In the genomic region with DNA sequence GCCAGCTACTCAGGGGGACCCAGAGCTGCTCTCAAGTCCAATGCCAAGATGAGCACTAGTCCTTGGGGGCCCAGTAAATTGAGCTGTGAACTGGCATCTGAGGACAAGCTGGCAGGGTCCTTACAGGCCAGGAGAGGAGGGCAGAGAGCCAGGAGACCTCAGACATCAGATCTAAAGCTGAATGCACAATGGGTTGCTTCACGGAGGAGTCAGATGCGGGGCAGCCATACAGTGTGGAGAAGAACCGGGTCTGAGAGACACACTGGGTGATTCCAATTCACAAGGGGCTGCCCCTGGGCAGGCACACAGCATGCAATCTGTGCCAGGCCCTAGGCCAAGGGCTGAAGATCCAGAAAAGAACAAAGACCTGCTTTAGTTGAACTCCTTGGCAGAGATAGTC, we compare ENCODE assay signal across 11 mouse cellular contexts. TPM values are rescaled to one million over a fixed set of nuclear protein-coding genes. Genes with fewer than 3 reads are reported as not detected.
DNase-seq lines count a peak whose midpoint lies in the region; ATAC-seq and TF ChIP-seq lines count a peak whose summit lies in the region.
"Had no signal": no experiment of that assay in that cellular context is flagged by ENCODE, and none has a peak within 500 bp of the region (broad histone marks: within the 10 kb centered on the region; RNA-seq: fewer than 3 reads in every experiment).

No protein-coding gene starts in this region.

- no peak for TF ChIP-seq CTCF in layer of hippocampus, adult 2 months (conservative IDR thresholded peaks at IDR 0.05)
- TF ChIP-seq CTCF in brain, embryonic 14.5 days (IDR thresholded peaks at IDR 0.05; ENCODE audit: borderline replicate concordance, extremely low read depth, insufficient read depth, insufficient read length), result no peak

- H3K4me2 ChIP-seq in forebrain, embryonic 13.5 days, result no peak overlapping the region
- H3K4me2 ChIP-seq in forebrain, embryonic 11.5 days (ENCODE audit: low read depth, low read length, severe bottlenecking), result no peak overlapping the region
- no peak overlapping the region for H3K4me2 ChIP-seq in limb, embryonic 14.5 days (replicated peaks; ENCODE audit: low read depth, low read length, severe bottlenecking)

- TF ChIP-seq POLR2A in brain, embryonic 14.5 days (IDR thresholded peaks at IDR 0.05; ENCODE audit: borderline replicate concordance, extremely low read depth, insufficient read depth, insufficient read length, poor library complexity, severe bottlenecking), result no peak
- TF ChIP-seq POLR2A in limb, embryonic 14.5 days (IDR thresholded peaks at IDR 0.05; ENCODE audit: borderline replicate concordance, extremely low read depth, insufficient read depth, insufficient read length), result no peak

- DNase-seq in forebrain, embryonic 11.5 days (ENCODE audit: low spot score), result no peak
- DNase-seq in layer of hippocampus, adult 2 months (ENCODE audit: low spot score in 2 of 2), result no peak
- DNase-seq in layer of hippocampus, postnatal 25 days (ENCODE audit: extremely low spot score in 1 of 2, low spot score in 1 of 2), result no peak
- peak; percentile 76 for DNase-seq in brain, embryonic 14.5 days (ENCODE audit: low read depth)
- no peak for DNase-seq in limb, embryonic 14.5 days (ENCODE audit: low spot score)
- no peak for DNase-seq in adrenal gland, postnatal 4 days (ENCODE audit: low spot score in 2 of 2)
- DNase-seq in embryo, embryonic 9.5 days (ENCODE audit: extremely low spot score), result no peak
- DNase-seq: B cell, adult 2 months; liver had no signal

- 74% methylated on average over 3 of the region's 3 CpGs for WGBS in forebrain, embryonic 13.5 days
- 84% methylated on average over 3 of the region's 3 CpGs for WGBS in forebrain, embryonic 11.5 days
- 89% methylated on average over 3 of the region's 3 CpGs for WGBS in limb, embryonic 14.5 days

- no peak overlapping the region for H3K4me3 ChIP-seq in forebrain, embryonic 13.5 days
- no peak overlapping the region for H3K4me3 ChIP-seq in forebrain, embryonic 11.5 days (ENCODE audit: low read depth, low read length)
- no peak overlapping the region for H3K4me3 ChIP-seq in layer of hippocampus, adult 2 months
- no peak overlapping the region for H3K4me3 ChIP-seq in limb, embryonic 14.5 days (replicated peaks; ENCODE audit: low read length)
- H3K4me3 ChIP-seq: megakaryocyte, embryonic 14.5 days had no signal

- H3K36me3 ChIP-seq in forebrain, embryonic 13.5 days (ENCODE audit: poor library complexity, severe bottlenecking), result peaks cover 12% of the 10 kb centered on the region
- H3K36me3 ChIP-seq in forebrain, embryonic 11.5 days (ENCODE audit: control insufficient read depth, insufficient read depth, low read length), result no peaks in the 10 kb centered on the region
- peaks cover 88% of the 10 kb centered on the region for H3K36me3 ChIP-seq in limb, embryonic 14.5 days (ENCODE audit: control insufficient read depth, insufficient read depth, low read length)

- H3K9ac ChIP-seq in forebrain, embryonic 13.5 days, result no peak overlapping the region
- H3K9ac ChIP-seq in forebrain, embryonic 11.5 days (ENCODE audit: low read length), result no peak overlapping the region
- no peak overlapping the region for H3K9ac ChIP-seq in limb, embryonic 14.5 days (ENCODE audit: low read depth, low read length, severe bottlenecking)

- H3K4me1 ChIP-seq in forebrain, embryonic 13.5 days, result peaks cover 13% of the 10 kb centered on the region
- no peaks in the 10 kb centered on the region for H3K4me1 ChIP-seq in forebrain, embryonic 11.5 days (replicated peaks; ENCODE audit: control insufficient read depth, insufficient read depth, low read length)
- H3K4me1 ChIP-seq in limb, embryonic 14.5 days (ENCODE audit: control insufficient read depth, insufficient read depth, low read length), result peaks cover 8% of the 10 kb centered on the region; the same call in 1 of the 2 replicates

- ATAC-seq in forebrain, embryonic 13.5 days, result peak; percentile 48; the same call in 1 of the 2 replicates
- no peak for ATAC-seq in forebrain, embryonic 11.5 days (replicated peaks; ENCODE audit: low FRiP score)
- ATAC-seq in limb, embryonic 14.5 days (ENCODE audit: low FRiP score, low read depth), result no peak

- no peaks in the 10 kb centered on the region for H3K9me3 ChIP-seq in forebrain, embryonic 13.5 days (replicated peaks)
- H3K9me3 ChIP-seq in forebrain, embryonic 11.5 days (ENCODE audit: control insufficient read depth, low read length), result no peaks in the 10 kb centered on the region
- no peaks in the 10 kb centered on the region for H3K9me3 ChIP-seq in limb, embryonic 14.5 days (ENCODE audit: control insufficient read depth, low read length)
- H3K9me3 ChIP-seq: megakaryocyte, embryonic 14.5 days had no signal

- no peaks in the 10 kb centered on the region for H3K27me3 ChIP-seq in forebrain, embryonic 13.5 days
- no peaks in the 10 kb centered on the region for H3K27me3 ChIP-seq in forebrain, embryonic 11.5 days (ENCODE audit: control insufficient read depth, insufficient read depth, low read length)
- no peaks in the 10 kb centered on the region for H3K27me3 ChIP-seq in limb, embryonic 14.5 days (ENCODE audit: control insufficient read depth, insufficient read depth, low read length)

- peak overlapping the region; percentile 62 for H3K27ac ChIP-seq in forebrain, embryonic 13.5 days
- no peak overlapping the region for H3K27ac ChIP-seq in forebrain, embryonic 11.5 days (ENCODE audit: low read depth, low read length)
- peak overlapping the region; percentile 90 for H3K27ac ChIP-seq in layer of hippocampus, adult 2 months
- 0 out of 2 replicates have a peak overlapping the region, but pooled peaks have one; percentile 41 for H3K27ac ChIP-seq in limb, embryonic 14.5 days (replicated peaks; ENCODE audit: low read depth, low read length)

RNA-seq across cellular contexts. Expression of a gene that starts 18.0 kb away (rescaled TPM):
- 28.2 and 29.6 TPM in 2 replicates for polyA plus RNA-seq in forebrain, embryonic 13.5 days (2015; fragmentation: Nextera tagmentation; extraction: Ambion mirVana)
- polyA plus RNA-seq in forebrain, embryonic 11.5 days (2014; fragmentation: Nextera tagmentation; extraction: Ambion mirVana), result 59.6 and 66.7 TPM in 2 replicates
- 100 to 1,000 TPM; 100 to 103 TPM for total RNA-seq in layer of hippocampus, adult 2 months (2021)
- 10 to 100 TPM; 95.7 to 97.1 TPM for total RNA-seq in layer of hippocampus, postnatal 25 days (2021)
- polyA plus RNA-seq in brain, embryonic 14.5 days (2012; rRNA removed), result 33.2 and 47.6 TPM in 2 replicates
- polyA plus RNA-seq in limb, embryonic 14.5 days (2012; rRNA removed), result 272 and 281 TPM in 2 replicates
- polyA plus RNA-seq in limb, embryonic 14.5 days (2014; fragmentation: Nextera tagmentation; extraction: Ambion mirVana), result 390 and 395 TPM in 2 replicates
- 100 to 1,000 TPM; 169 to 172 TPM for total RNA-seq in adrenal gland, postnatal 4 days (2021)

RNA-seq across cellular contexts. Expression of a gene that starts 52.5 kb away (rescaled TPM):
- 10.4 and 10.8 TPM in 2 replicates for polyA plus RNA-seq in forebrain, embryonic 13.5 days (2015; fragmentation: Nextera tagmentation; extraction: Ambion mirVana)
- 9.4 and 10.3 TPM in 2 replicates for polyA plus RNA-seq in forebrain, embryonic 11.5 days (2014; fragmentation: Nextera tagmentation; extraction: Ambion mirVana)
- total RNA-seq in layer of hippocampus, adult 2 months (2021), result 10 to 100 TPM; 33.0 to 33.1 TPM
- 10 to 100 TPM; 33.1 to 38.0 TPM for total RNA-seq in layer of hippocampus, postnatal 25 days (2021)
- 13.3 and 16.0 TPM in 2 replicates for polyA plus RNA-seq in brain, embryonic 14.5 days (2012; rRNA removed)
- polyA plus RNA-seq in limb, embryonic 14.5 days (2012; rRNA removed), result 21.6 and 24.8 TPM in 2 replicates
- polyA plus RNA-seq in limb, embryonic 14.5 days (2014; fragmentation: Nextera tagmentation; extraction: Ambion mirVana), result 20.0 and 20.6 TPM in 2 replicates
- total RNA-seq in adrenal gland, postnatal 4 days (2021), result 10 to 100 TPM; 73.4 to 75.0 TPM
